Mouse (Mus musculus) erythroid progenitor cell, adult 5-6 weeks (primary cell): ENCODE data around the gene Gramd4. TPM values are rescaled to one million over a fixed set of nuclear protein-coding genes. Genes with fewer than 3 reads are reported as not detected.
A peak's percentile ranks its signal among the peaks of the same experiment; 100 is the strongest.

Source experiments
- ATAC-seq: replicated peaks from 2 replicates; pipeline ENCODE4 v1.8.0; 2016; ENCODE audit warnings: moderate number of reproducible peaks, mild to moderate bottlenecking, moderate TSS enrichment, inconsistent platforms; ENCODE audit not compliant: poor library complexity, low FRiP score, severe bottlenecking
- total RNA-seq, 2 experiments: library from RNA; stranded (forward) in 1 of 2; stranded (reverse) in 1 of 2; fragments of 150-400 nt in 1 of 2; fragments of 186-747, 209-891 nt in 1 of 2; gene quantifications; 2 replicates each; pipeline versions ENCODE4 v1.2.3 to v1.2.4; 2015 to 2017; ENCODE audit warnings: low replicate concordance in 2 of 2

Gramd4 gene
- total RNA-seq, 2 experiments from 2014 or later, result 16.8 to 18.9 TPM

DNA sequence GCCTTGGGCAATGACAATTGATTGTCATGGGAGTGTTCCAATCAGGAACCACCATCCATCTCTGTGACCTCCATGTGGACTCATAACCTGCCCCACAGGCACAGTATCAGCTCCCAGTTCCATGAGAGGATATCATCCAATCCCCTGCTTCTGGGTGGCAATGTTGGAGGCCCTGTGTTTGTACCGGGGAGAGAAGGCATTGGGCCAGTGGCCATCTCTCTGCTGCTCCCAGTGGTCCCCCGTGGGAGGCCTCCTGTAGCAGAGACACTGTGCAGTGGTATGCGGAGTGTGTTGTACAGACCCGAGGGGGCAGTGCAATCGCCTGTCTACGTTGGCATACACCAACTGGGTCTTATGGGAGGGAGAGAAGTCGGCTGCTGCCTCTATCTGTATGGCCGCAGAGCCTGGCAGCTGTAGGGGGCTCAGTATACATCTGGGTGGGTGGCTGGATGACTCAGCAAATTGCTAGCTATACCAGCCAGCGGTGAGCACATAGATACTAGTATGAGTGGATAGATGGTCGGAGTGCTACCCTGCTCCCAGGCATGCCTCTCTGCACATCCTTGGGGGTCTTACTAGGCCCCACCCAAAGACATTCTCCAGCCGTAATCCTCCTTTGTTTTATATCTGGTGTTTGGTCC lies 50.5 kb downstream of the Gramd4 start:
- ATAC-seq, result 0 out of 2 replicates have a peak, but pooled peaks have one; percentile 7

DNA sequence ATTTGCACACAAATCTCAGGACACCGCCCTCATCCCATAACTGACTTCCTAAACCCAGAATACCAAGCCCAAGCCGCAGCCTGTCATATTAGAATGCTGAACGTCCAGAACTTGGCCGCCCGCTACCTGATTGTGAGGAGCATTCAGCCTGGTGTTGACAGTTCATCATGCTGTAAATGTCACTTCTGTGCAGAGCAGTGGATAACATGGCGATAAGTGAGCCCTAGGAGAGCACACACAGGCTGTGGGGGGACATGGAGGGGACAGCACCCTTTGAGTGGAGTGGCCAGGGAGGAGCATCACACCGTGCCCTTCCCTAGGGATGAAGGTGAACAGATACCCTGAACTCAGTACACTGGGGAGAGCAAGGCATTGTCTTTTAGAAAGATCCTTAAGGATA lies 51.8 kb downstream of the Gramd4 start:
- ATAC-seq, result no peak

DNA sequence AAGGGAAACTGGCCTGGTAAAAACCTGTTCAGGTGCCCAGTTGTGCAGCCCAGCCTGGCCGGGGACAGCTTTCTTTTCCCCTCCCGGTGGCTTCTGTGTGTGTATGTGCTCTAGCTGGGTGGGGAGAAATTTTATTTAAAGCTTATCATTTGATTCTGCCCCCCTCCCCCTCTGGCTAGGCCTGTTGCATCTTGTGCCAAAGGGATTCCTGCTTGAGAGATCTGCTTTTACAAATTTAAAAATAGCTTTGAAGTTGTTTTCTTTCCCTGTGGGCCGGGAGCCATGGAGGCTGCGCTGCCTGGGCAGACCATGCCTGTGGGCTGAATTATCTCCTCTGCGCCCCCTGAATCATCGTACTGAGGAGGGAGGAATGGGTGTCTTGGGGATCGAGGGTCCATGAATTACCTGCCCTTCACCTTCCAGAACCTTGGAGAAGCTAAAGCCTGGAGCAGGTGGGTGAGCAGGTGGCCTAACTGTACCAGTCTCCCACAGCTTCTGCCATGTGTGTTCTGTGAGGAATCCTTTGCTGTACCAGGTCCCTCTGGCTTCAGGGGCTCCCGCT lies 52.2 kb downstream of the Gramd4 start:
- no peak for ATAC-seq

DNA sequence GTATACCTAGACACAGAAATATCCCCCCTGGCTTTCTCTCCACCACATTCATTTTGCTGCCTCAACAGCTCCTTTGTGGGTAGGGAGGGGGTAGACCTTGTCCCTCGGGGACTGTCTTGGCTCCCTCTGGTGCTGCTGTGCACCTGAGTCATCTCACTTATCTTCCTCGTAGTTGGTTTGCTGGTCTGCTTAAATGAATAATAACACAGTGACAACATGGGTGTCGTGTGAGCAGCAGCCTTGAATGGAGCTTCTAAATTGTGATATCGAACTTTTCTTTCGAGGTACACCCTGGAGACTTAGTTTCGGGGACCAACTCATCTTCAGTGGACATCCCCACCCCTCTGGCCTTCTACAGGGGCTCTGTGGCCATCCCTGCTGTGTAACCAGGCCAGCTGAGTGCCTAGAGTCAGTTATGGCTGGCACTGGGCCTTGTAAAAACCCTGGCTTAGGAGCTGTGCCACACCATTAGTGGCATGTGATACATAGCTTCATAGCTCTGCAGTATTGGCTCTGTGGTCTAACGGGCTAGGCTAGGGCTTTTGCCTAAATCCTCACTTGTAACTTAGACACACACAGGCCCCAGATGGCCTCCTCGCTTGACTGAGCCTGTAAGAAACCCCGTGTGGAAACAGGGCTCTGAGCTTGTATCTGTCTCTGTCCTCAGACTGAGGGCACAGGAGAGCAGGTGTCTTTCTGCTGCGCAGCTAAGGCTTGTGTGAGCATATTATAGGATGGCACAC lies 53.0 kb downstream of the Gramd4 start:
- ATAC-seq, result no peak

DNA sequence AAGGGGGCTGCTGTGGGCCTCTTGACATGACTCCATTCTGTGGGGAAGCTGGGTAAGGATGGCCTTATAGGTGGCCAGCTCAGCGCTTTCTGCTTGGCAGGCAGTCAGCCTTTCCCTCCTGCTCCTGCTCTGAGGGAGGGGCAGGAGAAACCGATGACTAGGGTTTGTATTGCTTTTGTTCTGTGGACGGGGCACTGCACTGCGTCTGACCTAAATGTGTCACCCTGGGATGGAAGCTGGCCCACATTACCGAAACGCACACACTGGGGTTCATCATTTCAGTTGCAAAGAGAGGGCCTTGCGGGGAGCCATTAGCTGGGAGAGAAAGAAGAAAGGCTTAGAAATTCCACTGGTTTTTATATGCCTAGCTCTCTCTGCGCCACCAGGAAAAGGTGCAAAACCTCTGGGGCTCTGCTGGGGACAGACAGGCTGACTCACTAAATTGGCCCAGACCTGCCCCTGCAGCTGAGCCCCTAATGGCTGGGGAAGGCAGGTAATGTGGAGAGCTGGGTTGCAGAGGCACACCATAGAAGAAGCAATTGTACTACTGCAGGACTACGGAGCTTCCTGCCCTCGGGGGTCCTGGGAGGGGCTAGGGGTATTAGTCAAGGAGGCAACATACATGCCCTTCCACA lies 55.3 kb downstream of the Gramd4 start:
- ATAC-seq, result no peak

DNA sequence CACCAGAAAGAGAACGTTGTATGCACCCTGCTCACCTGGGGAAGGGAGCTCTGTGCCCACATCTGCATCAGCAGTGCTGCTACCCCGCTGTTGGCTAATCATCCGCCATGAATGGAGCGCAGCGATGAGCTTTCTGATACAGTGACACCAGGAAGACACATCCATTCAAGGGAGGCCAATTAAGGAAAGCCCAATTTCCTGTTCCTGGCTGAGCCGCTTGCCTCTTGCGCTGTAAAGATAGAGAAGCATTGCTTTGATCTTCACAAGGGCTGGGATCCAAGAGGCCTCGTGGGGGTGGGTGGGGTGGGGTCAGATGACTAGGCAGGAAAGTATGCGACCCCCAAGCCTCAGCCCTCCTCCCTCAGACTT lies 55.8 kb downstream of the Gramd4 start:
- no peak for ATAC-seq

DNA sequence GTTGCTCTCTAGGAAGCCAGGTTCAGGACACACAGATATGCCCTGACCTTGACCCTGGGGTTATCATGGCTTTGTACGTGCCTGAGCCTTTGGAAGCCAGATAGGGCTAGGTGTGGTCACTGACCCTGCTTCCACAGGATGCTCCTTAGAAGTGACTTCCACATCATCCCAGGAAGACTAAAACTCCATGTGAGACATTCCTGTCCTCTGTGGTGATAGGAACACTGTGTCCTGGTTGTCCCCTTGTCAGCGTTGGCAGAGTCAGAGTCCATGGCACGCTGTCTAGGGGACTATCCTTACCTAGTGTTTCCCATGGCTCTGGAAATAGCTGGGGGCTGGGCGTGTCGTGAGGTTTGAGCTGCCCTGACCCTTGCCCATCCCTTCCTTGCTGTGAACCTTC lies 58.9 kb downstream of the Gramd4 start:
- peak; percentile 36; the same call in 1 of the 2 replicates for ATAC-seq

DNA sequence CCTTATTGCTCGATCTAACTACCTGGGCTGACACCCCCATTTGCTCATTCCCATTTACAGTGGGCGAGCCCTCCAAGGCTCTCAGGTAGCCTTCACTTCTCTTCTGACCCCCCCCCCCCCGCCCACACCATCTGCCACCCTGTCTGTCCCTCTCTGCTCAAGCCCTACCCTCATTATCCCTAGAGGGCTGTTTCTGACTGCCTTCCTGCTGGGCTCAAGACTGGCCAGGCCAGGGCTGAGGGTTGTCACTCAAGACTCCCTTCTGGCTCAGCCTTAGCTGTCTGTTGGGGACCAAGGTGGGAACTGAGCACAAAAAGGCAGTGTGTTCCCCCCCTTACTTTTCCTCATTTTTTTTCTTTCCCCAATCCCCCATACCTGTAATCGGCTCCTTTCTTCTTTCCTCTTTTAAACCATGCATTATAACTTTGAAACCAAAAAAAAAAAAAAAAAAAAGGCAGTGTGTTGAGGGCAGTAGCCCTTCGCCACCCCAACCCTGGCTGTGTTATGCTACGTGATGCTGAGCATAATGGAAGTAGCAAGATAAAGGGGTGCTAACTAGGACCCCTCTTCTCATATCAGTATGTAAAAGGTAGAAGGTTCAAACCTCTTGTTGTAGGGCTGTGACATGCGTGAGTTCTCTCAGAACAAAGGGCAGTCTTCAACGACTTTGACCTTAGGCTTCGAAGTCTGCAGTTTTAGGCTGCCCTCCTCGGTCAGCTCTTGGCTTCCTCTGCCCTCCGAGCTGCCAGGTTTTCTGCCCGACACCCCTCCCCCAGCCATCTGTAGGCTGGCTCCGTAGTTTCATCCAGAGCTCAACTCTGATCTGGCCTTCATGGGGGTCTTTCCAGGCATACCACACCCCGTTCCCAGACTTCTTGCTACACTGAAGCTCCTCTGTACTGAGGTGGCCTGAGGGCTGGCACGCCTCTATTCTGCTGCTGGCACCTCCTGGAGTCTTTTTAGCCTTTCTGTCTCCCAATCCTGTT lies 59.9 kb downstream of the Gramd4 start:
- no peak for ATAC-seq

DNA sequence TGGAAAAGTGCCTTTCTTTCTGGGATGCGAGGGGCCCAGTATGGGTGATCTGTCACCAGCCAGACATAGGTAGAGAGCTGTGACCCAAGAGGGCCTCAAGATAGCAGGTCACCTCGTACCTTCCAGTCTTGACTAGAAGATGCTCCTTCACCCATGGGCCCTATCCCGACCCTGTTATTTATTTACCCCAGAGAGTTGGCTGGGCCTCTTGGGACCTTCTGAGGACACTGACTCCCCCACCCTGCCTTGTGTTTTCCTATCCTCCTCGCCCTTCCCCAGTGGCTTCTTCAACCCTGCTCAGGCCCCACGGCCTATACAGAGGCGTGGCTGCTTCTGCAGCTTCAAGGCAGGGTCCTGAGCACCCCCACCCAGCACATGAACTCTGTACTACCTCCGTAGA lies 61.7 kb downstream of the Gramd4 start:
- no peak for ATAC-seq

DNA sequence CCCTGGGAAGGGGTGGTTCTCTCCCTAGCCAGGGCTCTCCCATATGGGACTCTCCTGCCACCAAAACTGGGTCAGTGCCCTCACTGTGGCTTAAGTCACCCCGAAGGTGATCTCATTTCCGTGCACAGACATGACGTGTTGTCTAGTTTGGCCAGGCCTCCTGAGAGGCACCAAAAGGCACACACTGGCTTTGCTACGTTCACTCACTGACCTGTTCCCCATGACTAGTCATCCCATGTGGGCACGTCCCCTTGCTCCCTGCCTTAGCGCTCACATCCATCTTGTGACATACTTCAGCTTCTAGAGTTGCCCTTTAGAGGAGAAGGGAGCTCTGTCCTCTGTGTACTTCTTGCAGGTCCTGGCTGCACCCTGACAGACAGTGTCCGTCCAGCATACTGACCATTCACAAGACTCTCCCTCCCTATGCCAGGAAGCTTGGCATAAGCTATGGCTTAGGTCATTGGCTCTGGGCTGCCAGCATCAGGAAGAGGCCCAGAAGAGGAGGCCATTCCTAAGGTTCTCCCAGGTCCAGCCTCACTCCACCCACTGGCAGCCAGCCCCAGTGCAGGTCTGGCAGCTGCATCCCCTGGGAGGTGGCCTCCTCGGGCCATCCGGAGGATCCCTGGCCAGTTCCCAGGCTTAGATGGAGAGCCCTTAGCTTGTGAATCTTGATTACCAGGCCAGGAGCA lies 64.9 kb downstream of the Gramd4 start:
- no peak for ATAC-seq

DNA sequence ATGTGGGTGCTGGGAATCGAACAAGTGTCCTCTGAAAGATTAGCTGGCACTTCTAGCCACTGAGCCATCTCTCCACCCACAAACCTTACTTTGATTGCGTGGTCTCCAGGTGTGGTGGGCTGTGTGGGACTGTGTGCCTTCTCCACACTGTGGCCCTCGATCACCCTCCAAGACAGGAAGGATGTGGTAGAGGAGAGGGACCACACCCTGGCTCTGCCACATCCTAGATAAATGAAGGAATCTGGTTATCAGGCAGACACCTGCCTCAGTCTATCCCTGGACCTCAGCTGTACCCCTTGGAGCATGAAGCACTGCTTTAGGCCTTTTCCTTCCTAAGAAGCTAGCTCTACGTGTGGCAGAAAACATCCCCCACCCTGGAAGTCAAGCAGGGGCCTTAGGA lies 65.9 kb downstream of the Gramd4 start:
- ATAC-seq, result peak; percentile 60

DNA sequence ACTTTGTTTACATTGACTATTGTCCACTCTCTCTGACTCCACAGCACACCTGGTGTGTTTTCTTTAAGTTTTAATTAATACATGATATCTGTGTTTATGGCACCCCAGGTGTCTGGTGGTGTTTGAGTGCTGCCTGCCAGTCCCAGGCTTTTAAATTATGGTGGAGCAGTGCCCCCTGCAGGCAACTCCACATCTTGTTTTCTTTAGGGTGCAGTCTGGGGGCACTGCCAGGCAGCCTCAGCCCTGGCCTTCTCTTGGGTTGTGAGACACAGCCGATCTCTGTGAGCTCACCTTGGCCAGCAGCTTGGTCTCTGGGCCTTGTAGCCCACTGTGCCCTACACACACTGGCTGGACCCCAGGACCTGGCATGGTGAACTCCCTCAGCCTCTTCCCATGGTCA lies 66.9 kb downstream of the Gramd4 start:
- ATAC-seq, result peak; percentile 80

DNA sequence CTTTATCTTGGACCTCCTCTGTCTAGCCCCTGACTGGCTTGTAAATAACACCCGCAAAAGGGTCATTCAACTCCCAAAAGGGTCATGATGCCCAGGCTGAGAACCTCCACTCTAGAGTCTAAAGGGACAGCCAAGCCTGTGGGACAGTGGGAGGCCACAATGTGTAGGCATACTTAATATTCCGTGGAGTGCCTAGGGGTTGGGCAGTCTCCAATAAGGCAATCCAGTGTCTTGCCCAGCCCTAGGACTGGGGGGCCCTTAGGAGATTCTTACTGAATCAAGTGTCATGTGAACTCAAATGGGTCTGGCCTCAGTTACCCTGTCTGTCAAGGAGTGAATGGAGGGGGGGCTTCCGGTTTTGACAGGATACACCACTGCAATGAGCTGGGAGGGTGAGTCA lies 71.5 kb downstream of the Gramd4 start:
- ATAC-seq, result no peak

DNA sequence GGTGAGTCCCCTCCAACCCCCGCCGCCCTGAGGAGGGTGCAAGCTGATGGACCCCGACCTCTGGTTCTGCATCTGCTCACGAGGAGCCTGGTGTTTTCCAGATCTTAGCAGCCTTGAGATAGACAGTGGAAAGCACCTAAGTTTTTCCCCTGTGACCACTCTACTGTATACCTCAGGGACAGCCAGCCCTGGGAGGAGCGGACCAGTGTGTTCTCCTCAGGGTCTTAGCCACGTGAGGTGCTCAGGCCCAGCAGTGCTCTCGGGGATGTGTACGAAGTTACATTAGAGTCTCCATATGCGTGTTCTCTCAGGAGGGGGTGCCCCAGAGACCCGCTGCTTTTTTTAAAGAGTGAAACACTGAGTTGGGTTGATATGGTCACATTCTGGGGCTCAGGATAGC lies 73.2 kb downstream of the Gramd4 start:
- no peak for ATAC-seq

DNA sequence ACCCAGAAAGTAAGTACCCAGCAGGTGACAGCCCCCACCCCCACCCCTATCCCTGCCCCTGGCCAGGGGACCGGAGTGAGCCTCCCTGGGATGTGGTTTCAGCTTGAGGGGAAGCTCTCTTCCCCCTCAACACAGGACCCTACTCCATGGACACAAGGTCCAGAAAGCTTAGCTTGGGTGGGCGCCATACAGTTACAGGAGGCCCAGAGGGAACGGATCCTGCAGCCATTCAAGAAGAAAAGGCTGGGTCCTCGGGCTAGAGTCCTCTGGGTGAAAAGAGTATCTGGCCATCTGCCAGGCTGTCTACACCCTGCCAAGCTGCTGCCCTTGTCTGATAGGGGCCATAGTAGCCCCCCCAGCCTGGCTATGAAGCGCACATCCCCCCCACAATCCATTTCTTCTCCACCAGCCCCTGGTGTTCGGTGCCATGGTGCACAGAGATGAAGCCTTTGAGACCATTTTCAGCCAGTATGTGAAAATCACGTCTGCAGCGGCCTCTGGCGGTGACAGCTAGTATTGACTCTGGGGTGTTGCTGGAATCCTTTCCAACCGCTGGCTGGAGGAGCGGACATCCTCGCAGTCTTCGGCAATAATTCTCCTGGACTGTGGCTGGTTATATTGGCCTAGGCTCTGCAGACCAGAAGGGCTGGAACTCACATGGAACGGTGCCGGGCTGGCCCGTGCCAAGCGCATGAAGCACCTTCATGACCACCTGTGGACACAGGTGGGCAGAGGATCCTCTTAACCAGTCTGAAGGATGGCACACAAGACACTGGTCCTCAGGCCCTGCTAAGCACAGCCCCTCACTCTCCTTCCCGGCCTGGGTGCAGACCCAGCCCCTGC lies 77.7 kb downstream of the Gramd4 start:
- ATAC-seq, result peak; percentile 74

DNA sequence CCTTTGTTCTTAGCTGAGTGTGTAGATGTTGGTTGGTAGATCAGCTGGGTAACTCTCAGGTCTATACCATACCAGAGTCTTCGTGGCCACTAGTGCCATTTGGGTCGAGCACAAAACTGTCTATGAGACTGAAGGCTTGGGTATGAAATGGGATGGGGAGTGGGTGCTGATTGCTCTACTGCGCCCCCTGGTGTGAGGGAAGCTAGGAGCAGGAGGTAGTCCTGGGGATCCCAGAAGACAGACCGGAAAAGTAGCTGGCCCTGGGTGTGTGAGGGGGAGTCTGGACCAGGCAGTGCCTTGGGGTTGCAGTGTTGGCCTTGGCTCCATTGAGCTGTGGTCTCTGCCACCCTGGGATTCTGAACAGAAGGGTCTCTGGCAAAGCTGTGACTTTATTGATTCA lies 80.1 kb downstream of the Gramd4 start:
- ATAC-seq, result no peak

DNA sequence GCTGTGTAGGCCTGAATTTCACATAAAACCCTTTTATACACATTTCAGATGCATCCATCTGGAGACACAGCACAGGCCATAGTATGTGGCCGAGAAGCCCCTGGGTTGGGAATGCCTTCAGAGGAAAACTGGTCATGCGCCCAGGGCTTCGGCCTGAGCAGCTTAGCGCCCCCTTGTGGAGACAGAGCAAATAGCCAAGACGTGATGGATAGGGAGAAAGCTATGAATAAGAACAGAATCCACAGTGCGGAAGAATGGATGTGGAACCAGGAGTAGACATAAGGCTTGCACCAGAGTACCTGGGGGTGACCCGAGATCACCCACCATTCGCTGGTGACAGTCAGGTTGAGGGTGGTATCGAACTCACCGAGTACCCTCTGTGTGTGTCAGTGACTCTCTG lies 82.8 kb downstream of the Gramd4 start:
- ATAC-seq, result peak; percentile 57

DNA sequence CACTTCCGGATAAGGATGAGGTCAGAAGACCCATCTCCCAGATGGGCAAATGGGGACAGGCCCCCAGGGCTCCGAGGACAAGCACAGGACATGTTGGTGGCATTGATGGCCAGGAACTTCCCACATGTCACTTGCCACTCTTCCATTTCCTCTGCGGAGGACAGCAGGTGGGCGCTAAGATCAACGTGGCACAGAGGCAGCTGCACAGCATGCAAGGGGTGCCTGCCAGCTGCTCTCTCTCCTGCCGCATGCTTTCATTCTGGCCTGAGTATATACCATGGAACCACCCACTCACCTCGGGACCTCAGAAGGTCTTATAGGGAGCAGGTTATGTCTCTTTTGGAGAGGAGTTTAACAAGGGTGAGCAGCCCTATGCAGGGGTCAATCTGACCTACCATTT lies 87.1 kb downstream of the Gramd4 start:
- ATAC-seq, result no peak
